Comparison of ENCODE assay signal across 11 mouse cellular contexts in the genomic region with DNA sequence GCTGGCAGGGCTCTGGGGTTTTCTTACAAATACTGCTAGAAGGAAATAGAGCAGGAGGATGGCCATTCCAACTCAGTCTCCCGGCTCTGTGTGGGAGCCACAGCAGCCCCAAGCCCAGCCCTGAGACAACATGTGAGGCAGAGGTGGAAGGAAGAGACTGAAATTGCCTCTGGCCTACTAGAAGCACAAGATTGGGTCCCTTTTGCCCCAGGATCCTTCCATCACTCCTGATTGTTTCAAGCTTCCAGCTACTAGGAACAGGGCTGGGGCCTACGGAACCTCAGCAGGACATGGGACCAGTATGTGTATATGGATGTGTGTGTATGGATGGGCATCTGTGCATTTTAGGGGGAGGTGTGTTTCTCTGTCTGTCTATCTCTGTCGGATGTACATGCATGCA.
DNase-seq lines count a peak whose midpoint lies in the region; ATAC-seq and TF ChIP-seq lines count a peak whose summit lies in the region.
"Had no signal": no experiment of that assay in that cellular context is flagged by ENCODE, and none has a peak within 500 bp of the region (broad histone marks: within the 10 kb centered on the region; RNA-seq: fewer than 3 reads in every experiment).

No protein-coding gene starts in this region.

- WGBS in forebrain, embryonic 10.5 days = 75% methylated on average over 3 of the region's 3 CpGs
- 91% methylated on average over 3 of the region's 3 CpGs for WGBS in forebrain, postnatal 0 days
- 89% methylated on average over 3 of the region's 3 CpGs for WGBS in hindbrain, embryonic 10.5 days
- WGBS in hindbrain, postnatal 0 days = 87% methylated on average over 3 of the region's 3 CpGs
- WGBS in midbrain, embryonic 10.5 days = 83% methylated on average over 3 of the region's 3 CpGs
- WGBS in midbrain, postnatal 0 days = 84% methylated on average over 3 of the region's 3 CpGs
- WGBS in small intestine, adult 2 months = 83% methylated on average over 3 of the region's 3 CpGs

- peaks cover 31% of the 10 kb centered on the region for H3K4me1 ChIP-seq in forebrain, embryonic 10.5 days
- no peaks in the 10 kb centered on the region for H3K4me1 ChIP-seq in forebrain, postnatal 0 days (ENCODE audit: insufficient read depth)
- H3K4me1 ChIP-seq in hindbrain, embryonic 10.5 days (replicated peaks) = peaks cover 36% of the 10 kb centered on the region
- 0 out of 2 replicates have a peak, but pooled peaks cover 3% of the 10 kb centered on the region for H3K4me1 ChIP-seq in hindbrain, postnatal 0 days (ENCODE audit: insufficient read depth, low read length)
- peaks cover 28% of the 10 kb centered on the region for H3K4me1 ChIP-seq in midbrain, embryonic 10.5 days
- H3K4me1 ChIP-seq in midbrain, postnatal 0 days (ENCODE audit: insufficient read depth, low read length) = no peaks in the 10 kb centered on the region
- peaks cover 17% of the 10 kb centered on the region for H3K4me1 ChIP-seq in small intestine, adult 2 months (ENCODE audit: control insufficient read depth, insufficient read depth, insufficient read length, low read length)

- peak overlapping the region; percentile 72 for H3K27ac ChIP-seq in forebrain, embryonic 10.5 days
- H3K27ac ChIP-seq in forebrain, postnatal 0 days (ENCODE audit: low read depth, low read length) = no peak overlapping the region
- H3K27ac ChIP-seq in hindbrain, embryonic 10.5 days = peak overlapping the region; percentile 73
- no peak overlapping the region for H3K27ac ChIP-seq in hindbrain, postnatal 0 days
- peak overlapping the region; percentile 72; the same call in 1 of the 2 replicates for H3K27ac ChIP-seq in midbrain, embryonic 10.5 days (replicated peaks)
- no peak overlapping the region for H3K27ac ChIP-seq in midbrain, postnatal 0 days (ENCODE audit: low read depth, low read length)
- peak overlapping the region; percentile 10; the same call in 1 of the 2 replicates for H3K27ac ChIP-seq in small intestine, adult 2 months (ENCODE audit: insufficient read depth, low read depth, low read length)

- TF ChIP-seq POLR2A in small intestine, adult 2 months (IDR thresholded peaks at IDR 0.05; ENCODE audit: low read depth, low read length) = no peak

- no peak for ATAC-seq in forebrain, postnatal 0 days
- no peak for ATAC-seq in hindbrain, postnatal 0 days
- ATAC-seq in midbrain, postnatal 0 days (ENCODE audit: low FRiP score) = no peak

- H3K4me2 ChIP-seq in forebrain, postnatal 0 days (ENCODE audit: low read depth) = no peak overlapping the region
- no peak overlapping the region for H3K4me2 ChIP-seq in hindbrain, postnatal 0 days (ENCODE audit: low read depth, low read length)
- no peak overlapping the region for H3K4me2 ChIP-seq in midbrain, postnatal 0 days (ENCODE audit: low read depth, low read length, poor library complexity, severe bottlenecking)
- H3K4me2 ChIP-seq: midbrain, embryonic 11.5 days had no signal

- no peak overlapping the region for H3K9ac ChIP-seq in forebrain, postnatal 0 days
- H3K9ac ChIP-seq in hindbrain, postnatal 0 days (replicated peaks; ENCODE audit: low read length) = no peak overlapping the region
- H3K9ac ChIP-seq in midbrain, postnatal 0 days (replicated peaks; ENCODE audit: low read length, poor library complexity, severe bottlenecking) = no peak overlapping the region

- peaks cover 8% of the 10 kb centered on the region; the same call in 1 of the 2 replicates for H3K27me3 ChIP-seq in forebrain, embryonic 10.5 days (ENCODE audit: poor library complexity, severe bottlenecking)
- H3K27me3 ChIP-seq in forebrain, postnatal 0 days (ENCODE audit: insufficient read depth, low read length) = no peaks in the 10 kb centered on the region
- peaks cover 9% of the 10 kb centered on the region for H3K27me3 ChIP-seq in hindbrain, embryonic 10.5 days (ENCODE audit: insufficient read depth, poor library complexity, severe bottlenecking)
- no peaks in the 10 kb centered on the region for H3K27me3 ChIP-seq in hindbrain, postnatal 0 days (ENCODE audit: insufficient read depth, low read length)
- H3K27me3 ChIP-seq in midbrain, embryonic 10.5 days (ENCODE audit: low read depth, poor library complexity, severe bottlenecking) = no peaks in the 10 kb centered on the region
- no peaks in the 10 kb centered on the region for H3K27me3 ChIP-seq in midbrain, postnatal 0 days (ENCODE audit: insufficient read depth, low read length)
- no peaks in the 10 kb centered on the region for H3K27me3 ChIP-seq in small intestine, adult 2 months (ENCODE audit: control insufficient read depth, insufficient read depth, low read length)

- H3K36me3 ChIP-seq in forebrain, embryonic 10.5 days (replicated peaks) = no peaks in the 10 kb centered on the region
- H3K36me3 ChIP-seq in forebrain, postnatal 0 days (ENCODE audit: insufficient read depth) = no peaks in the 10 kb centered on the region
- H3K36me3 ChIP-seq in hindbrain, embryonic 10.5 days = no peaks in the 10 kb centered on the region
- H3K36me3 ChIP-seq in hindbrain, postnatal 0 days (ENCODE audit: insufficient read depth, low read length) = no peaks in the 10 kb centered on the region
- H3K36me3 ChIP-seq in midbrain, embryonic 10.5 days = no peaks in the 10 kb centered on the region
- H3K36me3 ChIP-seq in midbrain, postnatal 0 days (ENCODE audit: insufficient read depth, low read length) = no peaks in the 10 kb centered on the region
- no peaks in the 10 kb centered on the region for H3K36me3 ChIP-seq in small intestine, adult 2 months (ENCODE audit: control insufficient read depth, insufficient read depth, low read length)

- DNase-seq in forebrain, embryonic 10.5 days (ENCODE audit: extremely low spot score, low spot score) = no peak
- no peak for DNase-seq in forebrain, postnatal 0 days
- no peak for DNase-seq in hindbrain, embryonic 10.5 days (ENCODE audit: low spot score)
- no peak for DNase-seq in hindbrain, postnatal 0 days (ENCODE audit: low spot score)
- no peak for DNase-seq in midbrain, embryonic 10.5 days (ENCODE audit: low spot score)
- no peak for DNase-seq in midbrain, postnatal 0 days (ENCODE audit: low spot score)
- no peak for DNase-seq in right cerebral cortex, postnatal 10 days (ENCODE audit: low spot score in 2 of 2)
- DNase-seq: cerebellum, adult 9-10 months had no signal

- no peaks in the 10 kb centered on the region for H3K9me3 ChIP-seq in forebrain, embryonic 10.5 days
- no peaks in the 10 kb centered on the region for H3K9me3 ChIP-seq in forebrain, postnatal 0 days (ENCODE audit: low read length)
- no peaks in the 10 kb centered on the region for H3K9me3 ChIP-seq in hindbrain, embryonic 10.5 days
- no peaks in the 10 kb centered on the region for H3K9me3 ChIP-seq in hindbrain, postnatal 0 days (ENCODE audit: low read length)
- H3K9me3 ChIP-seq in midbrain, embryonic 10.5 days (replicated peaks) = no peaks in the 10 kb centered on the region
- no peaks in the 10 kb centered on the region for H3K9me3 ChIP-seq in midbrain, postnatal 0 days (ENCODE audit: low read length)

- no peak for TF ChIP-seq CTCF in forebrain, postnatal 0 days (IDR thresholded peaks at IDR 0.05; ENCODE audit: low read depth)
- TF ChIP-seq CTCF in hindbrain, postnatal 0 days (IDR thresholded peaks at IDR 0.05; ENCODE audit: low read depth) = no peak
- TF ChIP-seq CTCF in midbrain, postnatal 0 days (IDR thresholded peaks at IDR 0.05) = no peak
- no peak for TF ChIP-seq CTCF in small intestine, adult 2 months (IDR thresholded peaks at IDR 0.05; ENCODE audit: extremely low read depth, insufficient read length, insufficient replicate concordance, low read depth, low read length)

- no peak overlapping the region for H3K4me3 ChIP-seq in forebrain, embryonic 10.5 days
- H3K4me3 ChIP-seq in forebrain, postnatal 0 days (ENCODE audit: low read depth, low read length) = no peak overlapping the region
- H3K4me3 ChIP-seq in hindbrain, embryonic 10.5 days = no peak overlapping the region
- H3K4me3 ChIP-seq in hindbrain, postnatal 0 days (ENCODE audit: low read length) = no peak overlapping the region
- no peak overlapping the region for H3K4me3 ChIP-seq in midbrain, embryonic 10.5 days
- no peak overlapping the region for H3K4me3 ChIP-seq in midbrain, postnatal 0 days (ENCODE audit: low read depth, low read length)
- H3K4me3 ChIP-seq in small intestine, adult 2 months (ENCODE audit: low read depth, low read length) = no peak overlapping the region
- H3K4me3 ChIP-seq: layer of hippocampus, adult 2 months had no signal

Comparison
In these comparisons a context has a peak if more than half of its experiments do, and no peak if none do; other contexts are left out.
1. H3K27ac ChIP-seq: peak in forebrain, embryonic 10.5 days (single experiment), hindbrain, embryonic 10.5 days (single experiment), midbrain, embryonic 10.5 days (single experiment) and small intestine, adult 2 months (single experiment); none in forebrain, postnatal 0 days (single experiment), hindbrain, postnatal 0 days (single experiment) and midbrain, postnatal 0 days (single experiment).